Mouse (Mus musculus) CH12.LX (cell line): ENCODE measurements around the gene Mxra7. TPM values are rescaled to one million over a fixed set of nuclear protein-coding genes. Genes with fewer than 3 reads are reported as not detected.

Experiments used
- DNase-seq: peaks from one replicate; pipeline ENCODE4 v3.0.0-alpha.2; 2013; ENCODE audit errors: extremely low read depth
- H3K27ac ChIP-seq: 2 replicates; pipeline ENCODE4 v1.5.1; 2012; ENCODE audit warnings: low read depth, mild to moderate bottlenecking, control low read depth, moderate library complexity; ENCODE audit not compliant: insufficient read depth
- H3K27me3 ChIP-seq: replicated peaks from 2 replicates; pipeline ENCODE3; 2012; ENCODE audit warnings: inconsistent platforms
- H3K36me3 ChIP-seq, 2 experiments: replicated peaks in 1 of 2; 2 replicates each; pipeline versions ENCODE3 to v1.6.1; 2012; ENCODE audit warnings: inconsistent platforms in 1 of 2, low read length in 1 of 2, mild to moderate bottlenecking in 1 of 2, mixed read lengths in 1 of 2, moderate library complexity in 1 of 2; ENCODE audit not compliant: control insufficient read depth in 1 of 2, insufficient read depth in 1 of 2
- H3K4me1 ChIP-seq, 2 experiments: 2 replicates each; pipeline ENCODE4 v1.6.1; 2012; ENCODE audit warnings: inconsistent platforms in 1 of 2, moderate library complexity in 1 of 2; ENCODE audit not compliant: insufficient read depth in 2 of 2, control insufficient read depth in 1 of 2
- H3K4me2 ChIP-seq: 2 replicates; pipeline ENCODE4 v1.6.1; 2012; ENCODE audit warnings: low read depth, mild to moderate bottlenecking, control low read depth; ENCODE audit not compliant: poor library complexity, insufficient read depth, severe bottlenecking
- H3K4me3 ChIP-seq, 3 experiments: fragments of 150-350 bp in 1 of 3; sonication (generic) in 1 of 3; replicated peaks in 1 of 3; 2 replicates each; pipeline versions ENCODE3 to v1.5.1; 2011 to 2012; ENCODE audit warnings: low read depth in 2 of 3, low read length in 2 of 3, mild to moderate bottlenecking in 2 of 3, moderate library complexity in 2 of 3, control low read depth in 1 of 3, improper control_type of control experiment in 1 of 3, inconsistent platforms in 1 of 3, mixed read lengths in 1 of 3; ENCODE audit not compliant: poor library complexity in 1 of 3
- H3K79me2 ChIP-seq: replicated peaks from 2 replicates; pipeline ENCODE4 v1.6.1; 2012; ENCODE audit warnings: mild to moderate bottlenecking, moderate library complexity; ENCODE audit not compliant: control insufficient read depth, poor library complexity, insufficient read depth, severe bottlenecking; ENCODE audit errors: extremely low read depth
- H3K9ac ChIP-seq: 2 replicates; pipeline ENCODE4 v1.6.1; 2012; ENCODE audit warnings: low read depth, mild to moderate bottlenecking, control low read depth, moderate library complexity; ENCODE audit not compliant: insufficient read depth
- H3K9me3 ChIP-seq: replicated peaks from 2 replicates; pipeline ENCODE3; 2012; ENCODE audit warnings: low read length, inconsistent platforms, mixed read lengths
- HCFC1 ChIP-seq: IDR thresholded peaks from 2 replicates; pipeline ENCODE4 v1.6.1; 2012; ENCODE audit warnings: low read depth, mild to moderate bottlenecking, inconsistent platforms, low read length, improper control_type of control experiment
- IRF4 ChIP-seq: IDR thresholded peaks from 2 replicates; pipeline ENCODE4 v1.6.1; 2014; ENCODE audit warnings: low read depth, mild to moderate bottlenecking, inconsistent platforms, low read length, improper control_type of control experiment
- JUN ChIP-seq: IDR thresholded peaks from 2 replicates; pipeline ENCODE4 v1.6.1; 2011; ENCODE audit warnings: low read depth, mild to moderate bottlenecking, low read length, improper control_type of control experiment, moderate library complexity; ENCODE audit not compliant: insufficient read depth
- MEF2A ChIP-seq: IDR thresholded peaks from 2 replicates; pipeline ENCODE4 v1.6.1; 2014; ENCODE audit warnings: low read depth, mild to moderate bottlenecking, inconsistent platforms, low read length, improper control_type of control experiment, borderline replicate concordance
- MXI1 ChIP-seq: IDR thresholded peaks from 2 replicates; pipeline ENCODE4 v1.6.1; 2011; ENCODE audit warnings: mild to moderate bottlenecking, low read depth, low read length, improper control_type of control experiment
- MYC ChIP-seq: IDR thresholded peaks from 2 replicates; pipeline ENCODE4 v1.6.1; 2011; ENCODE audit warnings: low read depth, mild to moderate bottlenecking, improper control_type of control experiment, low read length
- NELFE ChIP-seq: IDR thresholded peaks from 2 replicates; pipeline ENCODE4 v1.6.1; 2011; ENCODE audit warnings: low read depth, low read length, improper control_type of control experiment
- NRF1 ChIP-seq: IDR thresholded peaks from 2 replicates; pipeline ENCODE4 v1.6.1; 2014; ENCODE audit warnings: low read depth, mild to moderate bottlenecking, inconsistent platforms, low read length, improper control_type of control experiment, moderate library complexity
- PAX5 ChIP-seq: IDR thresholded peaks from 2 replicates; pipeline ENCODE4 v1.6.1; 2012; ENCODE audit warnings: low read length, inconsistent platforms, mixed read lengths
- POLR2A ChIP-seq: IDR thresholded peaks from 2 replicates; pipeline ENCODE4 v1.6.1; 2011; ENCODE audit warnings: low read depth, mild to moderate bottlenecking, improper control_type of control experiment, low read length
- POLR2AphosphoS2 ChIP-seq: IDR thresholded peaks from 2 replicates; pipeline ENCODE4 v1.6.1; 2011; ENCODE audit warnings: low read depth, low read length, improper control_type of control experiment
- RAD21 ChIP-seq: IDR thresholded peaks from 2 replicates; pipeline ENCODE4 v1.6.1; 2011; ENCODE audit warnings: low read depth, mild to moderate bottlenecking, low read length, improper control_type of control experiment, moderate library complexity
- TBP ChIP-seq: conservative IDR thresholded peaks from 2 replicates; pipeline ENCODE4 v1.6.1; 2011; ENCODE audit warnings: low read depth, low read length, improper control_type of control experiment
- UBTF ChIP-seq: IDR thresholded peaks from 2 replicates; pipeline ENCODE4 v1.6.1; 2012; ENCODE audit warnings: low read depth, mild to moderate bottlenecking, inconsistent platforms, low read length, improper control_type of control experiment, moderate library complexity
- USF1 ChIP-seq: IDR thresholded peaks from 2 replicates; pipeline ENCODE4 v1.6.1; 2014; ENCODE audit warnings: low read depth, mild to moderate bottlenecking, inconsistent platforms, low read length, improper control_type of control experiment
- USF2 ChIP-seq: conservative IDR thresholded peaks from 2 replicates; pipeline ENCODE4 v1.6.1; 2011; ENCODE audit warnings: low read depth, low read length, improper control_type of control experiment
- ZMIZ1 ChIP-seq: IDR thresholded peaks from 2 replicates; pipeline ENCODE4 v1.6.1; 2012; ENCODE audit warnings: low read depth, mild to moderate bottlenecking, inconsistent platforms, low read length, improper control_type of control experiment
- ZNF384 ChIP-seq: IDR thresholded peaks from 2 replicates; pipeline ENCODE4 v1.6.1; 2012; ENCODE audit warnings: low read depth, low read length, improper control_type of control experiment, inconsistent platforms
- dilution Hi-C: fragments of 300-500 bp; cut with MboI; formaldehyde crosslinking; loops from 2 replicates; pipeline ENCODE4 v1.14.3; 2020; ENCODE audit warnings: low sequenced_read_pairs; ENCODE audit not compliant: extremely low pct_unique_long_range_greater_than_20kb, extremely low pct_ligation_motif_present
- in situ Hi-C: fragments of 300-500 bp; cut with MboI; formaldehyde crosslinking; loops from 3 replicates; pipeline ENCODE4 v1.14.3; 2019; ENCODE audit warnings: low sequenced_read_pairs, low pct_ligation_motif_present, low pct_unique_long_range_greater_than_20kb, mixed read lengths
- polyA plus RNA-seq: library from polyadenylated mRNA; unstranded; fragments of >175 nt; gene quantifications from 2 replicates; pipeline ENCODE4 v1.2.1, GENCODE M21; 2012; ENCODE audit warnings: low read depth; ENCODE audit not compliant: insufficient read length
- total RNA-seq, 2 experiments: library from RNA; depleted of rRNA; stranded (reverse); fragments of 300-350 nt in 1 of 2; fragments of >200 nt in 1 of 2; gene quantifications; 2 replicates each; pipeline ENCODE4 v1.2.3; 2012 to 2014

Mxra7 gene
- total and polyA plus RNA-seq, 3 experiments = not detected

DNA sequence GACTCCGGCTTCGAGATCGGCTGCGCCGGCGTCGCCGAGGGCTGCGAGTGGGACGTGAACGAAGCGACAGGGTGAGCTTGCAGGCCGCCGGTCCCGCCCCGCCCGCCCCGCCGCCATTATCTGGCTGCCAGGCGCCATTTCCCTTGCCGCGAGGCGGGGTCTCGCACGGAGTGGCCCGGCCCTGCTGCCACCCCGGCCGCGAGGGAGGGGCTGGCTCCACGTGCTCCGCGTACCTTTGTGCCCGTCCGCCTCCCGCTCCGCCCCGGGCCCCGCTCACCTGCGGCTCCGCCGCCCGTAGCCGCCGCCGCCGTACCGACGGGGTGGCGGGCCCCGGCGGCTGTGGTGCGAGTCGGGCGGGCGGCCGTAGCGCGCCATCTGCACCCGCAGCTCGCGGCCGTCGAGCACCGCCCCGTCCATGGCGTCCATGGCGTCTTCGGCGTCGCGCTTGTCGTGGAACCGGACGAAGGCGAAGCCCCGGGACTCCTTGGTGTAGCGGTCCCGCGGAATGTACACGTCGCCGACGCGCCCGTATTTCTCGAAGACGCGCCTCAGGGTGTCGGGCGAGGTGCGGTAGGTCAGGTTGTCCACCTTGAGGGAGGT, 24.5 kb upstream of the Mxra7 start, which contains the start of gene Mfsd11:
Mfsd11 (plus strand) TSS at position 150 of the 600 bp plus-strand sequence.
- Histone ChIP-seq H3K4me1 (peaks cover 2 to 38% of the 10 kb centered on the region in 2 experiments; a peak in 2 of 4 replicates), H3K27ac (peak within 1 kb of the TSS; percentile 92), H3K4me2 (peak within 1 kb of the TSS; percentile 83), H3K36me3 (peaks cover 29 to 48% of the 10 kb centered on the region in 2 experiments), H3K27me3 (no peaks in the 10 kb centered on the region), H3K79me2 (peaks cover 47% of the 10 kb centered on the region), H3K9me3 (no peaks in the 10 kb centered on the region), H3K9ac (peak within 1 kb of the TSS; percentile 92), H3K4me3 (peak within 1 kb of the TSS; percentile 88 to 95 (median 92))
- dilution Hi-C loops (no loop called here), in situ Hi-C loops (no loop called here)
- peak; percentile 58 for DNase-seq
- no peak for TF ChIP-seq ZNF384
- TF ChIP-seq USF1 = no peak
- no peak for TF ChIP-seq NRF1
- TF ChIP-seq JUN = no peak
- no peak for TF ChIP-seq IRF4
- no peak for TF ChIP-seq MEF2A
- TF ChIP-seq MXI1 = no peak
- no peak for TF ChIP-seq HCFC1
- TF ChIP-seq USF2 = no peak
- no peak; the same call in 1 of the 2 replicates for TF ChIP-seq UBTF
- TF ChIP-seq MYC = no peak
- TF ChIP-seq PAX5 = no peak
- TF ChIP-seq ZMIZ1 = no peak
- TF ChIP-seq POLR2AphosphoS2 = no peak
- TF ChIP-seq RAD21 = no peak
- no peak for TF ChIP-seq TBP
- TF ChIP-seq NELFE = no peak

DNA sequence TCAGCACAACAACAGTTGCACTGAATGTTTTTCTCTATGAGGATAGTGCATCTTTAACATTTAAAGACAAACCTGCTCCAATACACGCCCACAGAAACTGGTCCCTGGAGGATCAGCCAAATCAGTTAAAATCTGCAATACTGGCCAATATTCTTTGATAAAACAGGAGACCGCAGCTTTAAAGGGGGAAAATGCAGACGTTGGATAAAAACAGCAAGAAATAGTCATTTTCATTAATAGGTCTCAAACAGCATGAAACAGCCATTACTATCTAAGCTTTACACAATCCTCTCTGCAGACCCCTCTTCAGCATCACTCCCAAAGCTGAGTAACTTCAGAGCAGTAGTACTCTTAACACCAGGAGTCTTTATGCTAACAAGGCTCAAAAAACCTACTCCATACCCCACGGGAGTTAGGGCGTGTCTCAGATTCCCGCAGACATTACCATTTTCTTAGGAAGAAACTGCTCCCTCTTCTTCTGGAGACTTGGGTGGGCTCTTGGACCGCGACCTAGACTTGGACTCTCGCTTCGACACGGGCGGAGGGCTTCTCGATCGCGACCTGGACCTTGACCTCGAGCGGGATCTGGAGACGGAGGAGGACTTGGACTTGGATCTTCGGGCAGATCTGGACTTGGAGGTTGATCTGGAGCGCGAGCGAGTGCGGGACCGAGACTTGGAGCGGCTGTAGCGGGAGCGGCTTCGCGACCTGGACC, 23.9 kb upstream of the Mxra7 start:
- in situ Hi-C loops (no loop called here), dilution Hi-C loops (no loop called here)
- peak; percentile 46 for TF ChIP-seq POLR2A
- TF ChIP-seq ZNF384 = no peak
- H3K27me3 ChIP-seq = no peaks in the 10 kb centered on the region
- peaks cover 2 to 45% of the 10 kb centered on the region in 2 experiments; a peak in 2 of 4 replicates for H3K4me1 ChIP-seq
- peaks cover 52% of the 10 kb centered on the region for H3K79me2 ChIP-seq
- H3K9me3 ChIP-seq = no peaks in the 10 kb centered on the region
- peak; percentile 40 for DNase-seq
- H3K36me3 ChIP-seq = peaks cover 29 to 50% of the 10 kb centered on the region in 2 experiments
- peak overlapping the region; percentile 83 for H3K4me2 ChIP-seq
- peak overlapping the region; percentile 92 for H3K9ac ChIP-seq
- H3K4me3 ChIP-seq = peak overlapping the region; percentile 88 to 95 (median 92)
- H3K27ac ChIP-seq = peak overlapping the region; percentile 6; the same call in 1 of the 2 replicates
